Mouse (Mus musculus) layer of hippocampus, adult 9-10 months (tissue): ENCODE results near the gene Plcl2.
"Not testable (repeated sequence)": the region's sequence is repeated elsewhere in the genome, so short reads cannot be mapped to it uniquely, and the experiment has no call there.

Experiments
- DNase-seq: peaks from one replicate; pipeline ENCODE4 v3.0.0; 2022; ENCODE audit warnings: low spot score

The Plcl2 gene

GRCm38 (mm10) chr17:50627658-50628057, 118.5 kb downstream of the Plcl2 start:
- DNase-seq = no peak

- DNase-seq = no peak
Observed at GRCm38 (mm10) chr17:50628716-50629115, 119.5 kb downstream of the Plcl2 start.

DNA sequence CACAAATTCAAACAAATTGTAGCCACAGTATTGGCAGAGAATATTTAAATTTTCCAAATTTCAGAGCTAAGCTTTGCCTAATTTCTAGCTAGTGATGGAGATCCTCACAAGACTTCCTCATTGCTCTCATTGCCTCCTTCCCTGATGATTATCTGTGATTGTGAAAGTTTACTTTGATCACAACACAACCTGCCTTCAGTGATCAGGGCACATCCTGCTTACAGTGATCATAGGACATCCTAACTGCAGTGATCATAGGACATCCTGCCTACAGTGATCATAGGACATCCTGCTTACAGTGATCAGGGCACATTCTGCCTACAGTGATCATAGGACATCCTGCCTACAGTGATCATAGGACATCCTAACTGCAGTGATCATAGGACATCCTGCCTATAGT, 121.8 kb downstream of the Plcl2 start:
- DNase-seq = not testable (repeated sequence)

DNA sequence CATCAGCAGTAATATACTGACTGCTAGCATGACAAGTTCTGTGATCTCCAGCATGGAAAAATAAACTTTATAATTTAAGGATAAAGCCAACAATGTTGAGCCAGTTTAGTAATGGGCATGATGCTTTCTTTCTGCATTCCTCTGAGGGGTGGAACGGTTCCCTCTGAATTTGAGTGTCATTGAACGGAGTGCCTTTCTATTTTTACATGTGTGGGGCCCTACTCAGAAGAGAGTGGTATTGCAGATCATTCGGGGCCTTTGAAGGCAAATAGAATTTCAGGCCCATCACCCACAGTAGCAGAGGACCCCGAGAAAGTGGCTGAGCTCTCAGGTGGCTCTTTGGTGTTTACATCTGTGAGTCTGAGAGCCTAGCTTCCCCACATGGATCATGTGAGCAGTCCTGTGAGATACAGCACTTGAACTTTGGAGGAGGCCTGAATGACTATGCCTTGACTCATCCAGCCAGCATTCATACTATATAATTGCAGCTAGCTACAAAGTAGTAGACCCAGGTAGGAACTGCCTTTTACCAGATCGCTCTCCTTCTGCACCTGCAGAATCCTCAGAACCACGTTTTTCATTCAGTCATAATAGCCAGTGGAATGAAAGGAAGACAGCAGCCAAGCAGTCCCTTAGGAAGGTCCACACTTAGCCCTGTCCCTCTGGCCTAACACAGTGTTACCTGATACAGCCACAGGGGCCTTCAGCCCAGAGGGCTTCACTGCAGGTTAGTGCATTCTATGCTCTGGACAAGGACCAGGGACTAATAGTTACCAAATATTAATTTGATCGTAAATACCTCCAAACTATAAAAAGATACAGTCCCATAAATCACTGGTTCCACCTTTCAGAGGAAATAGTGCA, 125.0 kb downstream of the Plcl2 start:
- DNase-seq = no peak

DNA sequence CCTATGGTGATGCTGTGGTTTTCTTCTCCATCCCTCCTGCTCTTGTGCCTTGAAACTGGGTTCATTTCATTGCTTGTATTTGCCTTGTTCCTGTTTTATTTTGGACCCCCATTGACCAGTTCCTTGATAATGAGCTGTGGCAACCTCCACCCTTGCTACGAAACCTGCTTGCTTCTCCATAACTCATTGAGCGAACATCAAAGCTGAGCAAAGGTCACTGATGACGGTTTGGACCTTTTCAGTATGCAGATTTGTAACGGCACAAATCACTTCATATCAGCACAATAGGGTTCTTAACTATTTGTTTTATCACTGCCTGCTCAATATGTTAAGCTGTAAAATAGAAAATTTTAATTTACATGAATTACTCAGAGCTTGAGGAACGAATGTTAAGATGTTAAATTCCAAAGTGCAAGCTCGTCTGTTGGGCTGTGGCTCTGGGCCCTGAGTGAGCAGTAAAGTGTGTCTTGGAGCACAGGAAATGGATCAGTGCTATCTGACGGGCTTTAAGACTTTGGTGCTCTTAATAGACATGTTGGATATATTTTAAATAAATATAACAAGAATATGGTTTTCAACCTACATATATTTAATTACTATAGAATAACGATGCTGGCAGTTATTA, 126.9 kb downstream of the Plcl2 start:
- no peak for DNase-seq

- DNase-seq = no peak
Observed at GRCm38 (mm10) chr17:50638791-50639190, 129.6 kb downstream of the Plcl2 start.

DNA sequence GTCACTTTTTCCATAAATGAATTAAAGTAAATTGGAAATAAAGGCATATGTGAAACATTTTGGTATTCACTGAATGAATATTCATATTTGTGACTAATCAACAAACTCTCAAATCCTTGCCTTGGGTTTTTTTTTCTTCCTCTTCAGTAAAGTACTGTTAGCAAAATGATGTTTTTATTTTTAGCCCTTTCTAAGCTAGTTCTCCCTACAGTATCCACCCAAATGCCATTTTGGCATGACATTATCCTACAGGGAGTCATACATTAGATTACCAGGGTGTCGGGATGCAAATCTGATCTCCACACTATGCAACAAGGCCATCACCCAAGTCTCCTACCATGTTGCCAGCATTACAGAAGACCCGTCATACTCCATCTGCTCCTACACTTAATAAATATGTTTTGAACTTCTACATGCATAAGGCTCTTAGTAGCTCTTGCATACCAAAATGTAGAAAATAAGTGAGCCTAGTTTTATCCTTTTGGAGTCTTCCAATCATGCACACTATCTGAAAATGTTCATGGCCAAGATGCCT, 131.9 kb downstream of the Plcl2 start:
- no peak for DNase-seq

GRCm38 (mm10) chr17:50641879-50642278, 132.7 kb downstream of the Plcl2 start:
- no peak for DNase-seq

GRCm38 (mm10) chr17:50643356-50643755, 134.2 kb downstream of the Plcl2 start:
- DNase-seq = no peak

DNA sequence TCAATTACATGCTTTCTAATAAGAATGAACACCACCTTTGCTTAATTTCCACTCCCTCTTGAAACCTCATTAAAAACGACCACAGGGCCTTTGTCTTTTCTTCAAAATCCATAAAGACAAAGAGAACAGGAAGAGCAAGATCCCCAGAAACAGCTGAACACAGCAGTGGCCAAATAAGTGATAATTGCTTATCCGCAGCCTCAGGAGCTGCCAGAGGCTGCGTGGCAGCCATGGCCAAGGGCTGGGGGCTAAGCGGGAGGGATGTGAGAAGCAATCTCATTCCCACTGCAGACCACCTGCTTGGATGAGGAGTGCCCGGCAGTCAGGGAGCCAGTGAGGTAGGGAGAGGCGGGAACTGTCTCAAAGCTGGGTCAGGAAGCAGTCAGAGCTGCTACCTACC, 134.8 kb downstream of the Plcl2 start:
- DNase-seq = no peak

DNA sequence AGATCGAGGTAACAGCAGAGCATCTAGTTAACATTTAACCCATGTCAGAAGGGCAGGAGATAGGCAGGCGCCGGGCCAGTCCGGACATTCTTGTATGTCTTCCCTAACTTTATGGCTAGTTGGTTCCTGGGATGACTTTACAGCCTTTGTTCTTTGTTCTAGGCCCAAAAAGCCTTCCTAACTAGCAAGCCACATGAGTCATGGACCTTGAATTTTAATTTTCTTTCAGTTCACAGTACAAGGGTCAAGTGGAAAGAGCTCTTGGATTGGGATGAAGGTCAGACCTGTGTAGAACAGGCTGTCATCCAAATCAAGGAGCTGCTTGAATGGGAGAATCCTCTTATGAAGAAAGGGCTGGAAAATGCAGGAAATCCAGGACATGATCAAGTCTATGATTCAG, 138.9 kb downstream of the Plcl2 start:
- not testable (repeated sequence) for DNase-seq

DNA sequence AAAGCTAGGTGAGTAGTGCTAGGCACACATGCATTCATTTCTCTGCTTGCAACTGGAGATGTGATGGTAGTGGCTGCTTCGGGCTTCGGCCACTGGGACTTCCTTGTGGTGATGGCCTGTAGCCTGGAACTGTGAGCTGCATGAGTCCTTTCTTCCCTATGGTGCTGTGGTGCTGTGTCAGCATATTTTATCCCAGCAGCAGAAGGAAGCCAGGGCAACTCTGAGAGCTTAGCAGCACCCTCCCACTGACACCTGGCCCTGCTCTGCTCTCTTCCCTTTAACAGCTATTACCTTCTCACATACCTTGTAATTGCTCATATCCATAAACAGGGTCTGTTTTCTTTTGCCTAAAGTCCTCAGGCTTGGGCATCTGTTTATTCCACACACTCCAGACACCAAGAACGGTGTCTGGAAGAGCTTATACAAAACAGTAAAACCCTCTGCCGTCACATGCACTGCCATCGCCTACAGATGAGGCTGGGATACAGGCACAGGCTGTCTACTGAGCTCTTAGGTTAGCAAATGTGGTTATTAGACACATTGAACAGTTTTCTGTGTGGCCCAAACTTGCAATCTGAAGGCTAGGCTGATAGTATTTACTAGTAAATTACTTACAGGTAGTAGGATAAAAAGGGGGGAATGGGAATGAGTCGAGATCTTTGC, 139.7 kb downstream of the Plcl2 start:
- DNase-seq = no peak

GRCm38 (mm10) chr17:50650535-50651223, 141.5 kb downstream of the Plcl2 start:
- peak; percentile 74 for DNase-seq

DNA sequence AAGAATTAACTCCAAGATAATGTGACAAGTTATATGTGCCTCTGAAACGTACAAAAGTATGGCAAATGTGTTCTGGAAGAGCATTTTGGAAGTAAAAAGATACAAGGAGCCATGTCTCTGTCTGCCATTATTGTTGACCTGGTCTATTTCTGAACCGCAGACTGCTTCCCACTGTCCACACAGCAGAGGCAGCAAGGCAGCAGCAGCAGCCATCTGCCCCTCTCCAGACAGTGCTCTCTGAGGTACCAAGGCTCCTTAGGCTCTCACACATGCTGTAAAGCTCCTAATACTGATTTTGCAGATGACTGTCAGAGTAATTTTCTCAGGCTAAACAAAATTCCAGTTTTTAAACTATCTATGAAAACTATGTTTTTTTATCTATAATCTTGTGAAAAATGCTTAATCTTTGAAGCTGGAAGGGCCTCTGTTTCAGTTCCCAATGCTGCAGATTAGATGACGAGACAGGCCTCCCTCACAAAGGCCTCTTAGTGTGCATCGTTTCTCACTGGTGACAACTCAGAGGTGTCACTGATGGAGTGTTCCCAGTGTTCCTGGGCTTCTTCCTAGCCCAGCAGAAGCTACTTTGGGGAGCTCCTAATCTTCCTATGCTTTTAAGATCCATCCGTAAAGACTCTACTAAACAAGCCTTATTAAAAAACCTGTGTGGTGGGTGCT, 145.7 kb downstream of the Plcl2 start:
- DNase-seq = no peak

DNA sequence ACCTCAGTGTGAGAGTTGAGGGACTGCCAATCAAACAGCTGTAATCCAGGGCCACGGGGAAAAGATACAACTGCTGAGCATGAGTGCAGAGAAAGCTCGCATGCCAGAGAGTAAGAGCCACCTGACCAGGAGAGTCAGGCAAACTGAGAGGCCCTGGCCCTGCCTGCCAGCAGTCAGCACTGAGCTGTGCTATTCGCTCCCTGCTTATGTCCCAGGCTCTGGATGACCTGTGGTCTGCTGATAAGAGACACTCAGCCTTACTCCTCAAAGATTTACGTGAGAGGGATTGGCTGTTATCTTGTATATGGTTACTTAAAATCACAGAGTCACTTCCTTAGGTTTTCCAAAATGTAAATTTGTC, 146.2 kb downstream of the Plcl2 start:
- DNase-seq = no peak

DNA sequence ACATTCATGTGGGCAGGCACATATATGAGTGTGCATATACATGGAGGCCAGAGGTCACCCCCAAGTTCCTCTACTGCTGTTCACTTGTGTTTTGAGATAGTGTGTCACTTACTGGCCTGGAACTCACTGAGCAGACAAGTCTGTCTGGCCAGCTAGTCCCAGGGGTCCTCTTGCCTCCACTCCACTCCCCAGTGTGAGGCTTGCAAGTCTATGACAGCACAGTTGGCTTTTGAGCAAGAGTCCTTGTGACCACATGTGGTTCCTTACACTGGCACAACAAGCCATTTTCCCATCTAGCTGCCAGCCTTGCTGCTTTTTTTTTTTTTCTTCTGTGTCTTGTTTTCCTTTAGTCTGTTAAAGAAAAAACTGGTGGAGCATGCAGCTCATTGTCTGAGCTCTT, 148.1 kb downstream of the Plcl2 start:
- DNase-seq = no peak

DNA sequence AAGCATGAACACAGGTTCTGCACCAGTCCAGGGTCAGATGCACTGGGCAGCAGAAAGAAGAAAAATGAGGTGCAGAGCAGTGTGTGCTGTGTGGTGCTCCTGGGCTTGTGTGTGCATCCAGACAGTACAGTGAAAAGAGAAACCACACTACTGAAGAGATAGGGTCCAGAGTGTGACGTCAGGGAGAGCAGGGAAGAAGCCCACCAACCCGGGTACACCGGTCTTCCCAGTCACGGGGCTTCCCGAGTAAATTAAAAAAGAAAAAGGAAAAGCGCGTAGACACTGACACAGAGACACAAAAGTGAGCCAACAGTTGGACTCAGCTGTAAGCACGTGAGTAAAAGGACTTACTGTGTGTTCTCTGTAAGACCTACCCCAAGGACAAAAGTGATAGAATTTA, 149.7 kb downstream of the Plcl2 start:
- DNase-seq = no peak

- no peak for DNase-seq
Observed at GRCm38 (mm10) chr17:50667596-50667995, 158.4 kb downstream of the Plcl2 start.

GRCm38 (mm10) chr17:50668681-50669208, 159.5 kb downstream of the Plcl2 start:
- no peak for DNase-seq

DNA sequence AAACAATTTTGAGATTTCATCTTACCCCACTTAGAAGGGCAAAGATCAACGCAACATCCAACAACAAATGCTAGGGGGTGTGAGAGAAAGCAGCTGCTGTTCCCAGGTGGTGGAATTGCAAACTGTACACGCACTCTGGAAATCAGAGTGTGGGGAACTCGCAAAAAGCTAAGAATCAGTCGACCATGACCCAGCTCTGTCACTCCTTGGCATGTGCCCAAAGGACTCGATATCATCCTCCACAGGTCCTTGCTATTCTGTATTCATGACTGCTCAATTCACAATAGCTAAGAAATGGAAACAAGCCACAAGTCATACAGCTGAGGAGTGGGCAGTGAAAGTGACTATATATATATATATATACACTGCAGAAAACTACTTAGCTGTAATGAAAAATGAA, 162.2 kb downstream of the Plcl2 start:
- no peak for DNase-seq

- no peak for DNase-seq
Observed at GRCm38 (mm10) chr17:50674580-50674979, 165.4 kb downstream of the Plcl2 start.
